Mouse (Mus musculus): Measurements from ENCODE around the gene Fam102b.

Gene Fam102b

GRCm38 (mm10) chr3:109027515-109027987 is at the start of gene Fam102b:
Fam102b (minus strand) TSS chr3:109027607.
- DNase-seq: peak; percentile 85

- DNase-seq: peak; percentile 49
Measured at GRCm38 (mm10) chr3:109062989-109063388, 35.6 kb upstream of the Fam102b start.

DNA sequence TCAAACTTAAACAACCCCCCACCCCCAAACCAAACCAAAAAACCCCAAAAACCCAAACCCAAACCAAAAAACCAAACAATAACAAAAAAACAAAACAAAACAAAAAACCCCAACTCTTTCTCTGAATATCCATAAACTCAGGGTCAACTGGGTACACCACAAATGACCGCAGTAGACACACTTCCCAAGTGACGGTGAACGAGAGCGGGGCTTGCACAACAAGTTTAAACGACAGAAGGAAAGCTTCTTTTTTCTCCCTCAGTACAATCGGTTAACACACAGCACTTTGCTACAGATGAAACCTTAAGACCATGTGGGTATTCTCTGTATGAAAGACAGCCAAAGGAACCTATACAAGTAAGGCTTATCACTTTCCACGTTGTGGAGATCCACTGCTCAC is 35.0 kb upstream of the Fam102b start:
- DNase-seq: no peak

DNA sequence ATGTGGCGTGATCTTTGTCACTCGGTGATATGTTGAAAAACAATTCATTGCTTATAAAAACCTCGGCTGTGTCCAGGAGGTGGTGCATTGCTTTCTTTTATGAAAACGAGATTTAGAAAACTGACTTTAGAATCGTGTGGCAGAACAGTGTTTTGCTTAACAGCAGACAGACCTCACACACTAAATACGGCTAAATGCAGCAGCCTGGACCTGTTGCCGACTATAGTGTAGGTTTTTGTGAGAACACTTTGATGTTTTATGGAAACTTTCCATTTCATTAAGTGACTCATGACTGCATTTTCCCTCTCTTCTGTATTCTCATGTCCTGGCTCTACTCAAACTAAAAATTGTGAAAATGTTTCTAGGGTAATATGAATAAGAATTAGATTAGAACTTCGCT is 32.5 kb upstream of the Fam102b start:
- DNase-seq: no peak

DNA sequence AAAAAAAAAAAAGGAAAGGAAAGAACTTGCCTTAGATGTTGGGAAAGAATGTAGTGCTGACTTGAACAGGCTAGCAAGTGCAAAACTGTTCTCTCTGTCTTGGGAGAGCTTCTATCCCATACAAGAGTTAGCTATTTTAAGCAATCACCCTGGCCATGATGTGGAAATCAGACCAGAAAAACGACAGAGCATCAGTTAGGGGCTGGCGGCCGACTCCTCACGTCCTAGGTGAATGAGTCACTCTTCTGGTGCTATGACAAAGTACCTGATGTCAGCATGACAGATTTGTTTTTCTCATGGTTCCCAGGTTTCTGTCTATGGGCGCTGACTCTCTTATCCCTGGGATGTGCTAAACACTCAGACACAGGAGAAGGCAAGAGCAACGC is 24.5 kb upstream of the Fam102b start:
- no peak for DNase-seq

- peak; percentile 20 for DNase-seq
Measured at GRCm38 (mm10) chr3:109051056-109051945, 23.9 kb upstream of the Fam102b start.

GRCm38 (mm10) chr3:109047707-109048283 is 20.4 kb upstream of the Fam102b start:
- no peak for DNase-seq

- DNase-seq: no peak
Measured at GRCm38 (mm10) chr3:109046428-109046827, 19.0 kb upstream of the Fam102b start.

GRCm38 (mm10) chr3:109043395-109043794 is 16.0 kb upstream of the Fam102b start:
- DNase-seq: no peak

GRCm38 (mm10) chr3:109040908-109041307 is 13.5 kb upstream of the Fam102b start:
- DNase-seq: no peak

DNA sequence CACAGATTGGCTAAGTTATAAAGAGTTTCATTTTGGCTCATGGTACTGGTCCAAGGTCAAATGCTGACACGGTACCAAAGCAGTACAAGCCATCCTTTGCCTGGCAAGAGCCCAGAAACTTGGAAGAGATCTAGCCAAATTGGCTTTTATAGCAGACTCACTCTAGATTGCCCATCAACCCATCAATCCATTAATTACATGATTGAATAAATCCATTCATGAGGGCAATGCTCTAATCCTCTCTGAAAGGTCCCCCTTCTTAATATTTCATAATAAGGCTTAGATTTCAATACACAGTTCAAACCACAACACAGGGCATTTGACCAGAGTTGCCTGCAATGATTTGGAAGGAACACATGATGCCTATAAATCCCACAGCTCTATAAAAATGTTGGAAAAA is 7.0 kb upstream of the Fam102b start:
- peak; percentile 38 for DNase-seq

DNA sequence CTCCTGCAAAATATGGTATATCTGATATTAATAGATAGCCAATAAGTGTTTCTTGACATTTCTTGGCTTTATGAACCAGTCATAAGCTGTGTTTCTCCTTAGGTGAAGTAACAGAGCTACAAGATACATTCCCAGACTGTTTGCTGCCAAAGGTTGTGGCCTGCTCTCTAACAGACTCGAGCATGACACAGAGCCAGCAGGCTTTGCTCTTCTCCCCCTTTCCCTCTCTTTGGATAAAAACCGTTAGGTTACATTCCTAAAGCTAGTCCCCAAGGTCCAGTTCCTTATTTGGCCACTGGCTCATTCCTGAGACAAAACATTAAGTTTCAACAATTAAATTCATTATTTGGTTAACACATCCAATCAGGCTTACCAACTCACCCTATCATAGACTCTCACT is 4.9 kb upstream of the Fam102b start:
- DNase-seq: no peak

DNA sequence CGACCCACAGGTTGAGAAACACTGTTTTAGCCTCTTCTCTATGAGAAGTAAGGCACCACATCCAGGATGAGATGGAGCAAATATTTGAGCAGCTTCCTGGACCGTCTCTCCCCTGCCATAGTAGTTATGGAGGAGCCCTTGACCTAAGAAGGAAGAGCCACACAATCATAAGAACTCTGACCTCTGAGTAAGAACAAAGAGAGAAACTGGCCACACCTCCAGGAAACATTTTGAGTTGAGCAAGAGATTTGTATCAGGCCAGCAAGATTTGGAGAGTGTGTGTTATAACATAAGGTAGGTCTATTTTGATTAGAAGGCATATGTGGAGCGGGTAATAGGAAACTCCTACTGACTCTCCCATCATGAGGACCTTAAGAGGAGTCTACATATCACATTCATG is 4.2 kb upstream of the Fam102b start:
- DNase-seq: no peak

DNA sequence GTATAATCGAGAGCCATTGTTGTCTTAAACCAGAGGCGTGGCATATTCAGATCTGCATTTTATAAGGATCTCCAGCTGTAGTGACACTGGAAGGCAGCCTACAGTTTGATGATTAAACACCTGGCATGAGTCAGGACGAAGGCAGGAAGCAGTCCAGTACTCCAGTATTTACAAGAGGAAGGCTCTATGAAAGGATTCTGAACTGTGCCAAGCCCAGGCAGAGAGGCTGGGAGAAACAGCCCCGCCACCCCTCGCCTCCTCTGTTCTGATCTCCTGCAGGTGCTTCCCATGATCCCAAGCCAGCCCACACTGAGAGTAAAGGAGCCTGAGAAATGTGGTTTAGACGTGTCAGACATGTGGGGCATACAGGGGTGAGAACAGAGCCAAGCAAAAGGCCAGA is 3.4 kb upstream of the Fam102b start:
- DNase-seq: peak; percentile 72

- DNase-seq: peak; percentile 26
Measured at GRCm38 (mm10) chr3:109029661-109030060, 2.3 kb upstream of the Fam102b start.

- peak; percentile 24 for DNase-seq
Measured at GRCm38 (mm10) chr3:109026991-109027470, 376 bp downstream of the Fam102b start.

DNA sequence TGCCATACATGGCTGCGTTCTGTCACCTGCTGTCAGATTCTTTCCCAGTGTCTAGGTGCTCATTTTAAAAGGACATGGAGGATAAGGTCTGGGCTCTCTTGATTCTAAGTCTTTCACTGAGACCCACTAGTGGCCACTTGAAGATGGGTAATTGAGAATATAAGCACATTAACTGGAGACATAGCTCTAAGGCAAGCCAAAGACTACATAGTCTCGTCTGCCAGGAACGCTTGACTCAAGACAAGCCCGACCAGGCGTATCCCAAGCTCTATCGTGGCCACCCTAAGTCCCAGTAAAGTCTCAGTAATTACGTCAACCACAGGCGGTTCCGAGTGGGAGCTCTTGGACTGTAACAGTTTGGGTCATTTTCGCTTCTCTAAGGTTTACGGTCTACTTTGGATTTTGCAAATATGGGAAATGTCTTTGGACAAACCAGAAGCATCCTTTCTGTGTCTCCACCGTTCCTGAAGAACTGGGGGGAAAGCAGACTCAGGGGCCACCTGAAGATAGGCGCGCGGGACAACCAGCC is 881 bp downstream of the Fam102b start:
- DNase-seq: peak; percentile 16

- DNase-seq: peak; percentile 80
Measured at GRCm38 (mm10) chr3:109025579-109025978, 1.8 kb downstream of the Fam102b start.

- DNase-seq: no peak
Measured at GRCm38 (mm10) chr3:109023066-109023465, 4.3 kb downstream of the Fam102b start.

GRCm38 (mm10) chr3:109021720-109022516 is 5.5 kb downstream of the Fam102b start:
- no peak for DNase-seq

- DNase-seq: no peak
Measured at GRCm38 (mm10) chr3:109018336-109018735, 9.1 kb downstream of the Fam102b start.

DNA sequence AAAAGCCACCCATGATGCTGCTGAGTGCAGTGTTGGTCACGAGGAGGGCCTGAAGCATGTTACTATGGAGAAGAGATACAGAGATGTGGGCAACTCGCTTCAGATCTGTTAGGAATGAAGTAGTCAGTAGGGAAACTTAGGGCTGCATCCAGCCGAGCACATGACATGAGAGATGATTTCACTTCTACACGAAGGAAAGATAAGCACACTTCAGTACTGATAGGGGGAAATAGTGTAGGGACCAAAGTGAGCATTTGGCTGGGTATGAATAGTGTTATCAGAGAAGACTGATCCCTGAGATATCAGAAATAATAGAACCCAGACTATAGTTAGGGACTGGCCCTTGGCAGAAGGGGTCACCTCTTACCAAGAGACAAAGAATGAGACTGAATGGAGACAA is 14.8 kb downstream of the Fam102b start:
- no peak for DNase-seq
